Mouse (Mus musculus) right cerebral cortex, postnatal 10 days (tissue): ENCODE measurements around the gene Fntb.

Experiments used
- DNase-seq, 2 experiments: peaks; one replicate each; pipeline ENCODE4 v3.0.0; 2021; ENCODE audit warnings: low spot score in 2 of 2

Gene Fntb

DNA sequence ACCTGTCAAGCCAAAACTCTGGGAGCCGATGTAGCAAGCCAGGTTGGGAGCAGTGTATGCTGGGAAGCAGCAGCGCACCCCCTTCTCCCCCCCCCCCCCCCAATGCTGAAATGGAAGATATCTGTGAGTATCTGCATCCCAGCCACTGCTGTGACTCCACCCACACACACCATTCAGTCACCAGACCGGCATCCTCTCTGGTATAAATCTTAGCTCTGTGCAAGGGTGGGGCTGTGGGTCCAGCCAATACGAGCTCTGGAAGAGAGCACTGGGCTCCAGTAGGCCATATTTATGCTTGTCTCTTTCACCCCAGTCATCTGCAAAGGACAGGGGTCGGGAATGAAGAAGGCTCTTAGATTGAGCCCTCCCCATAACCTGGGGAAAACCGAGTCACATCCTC, 155.0 kb downstream of the Fntb start:
- no peak for DNase-seq

DNA sequence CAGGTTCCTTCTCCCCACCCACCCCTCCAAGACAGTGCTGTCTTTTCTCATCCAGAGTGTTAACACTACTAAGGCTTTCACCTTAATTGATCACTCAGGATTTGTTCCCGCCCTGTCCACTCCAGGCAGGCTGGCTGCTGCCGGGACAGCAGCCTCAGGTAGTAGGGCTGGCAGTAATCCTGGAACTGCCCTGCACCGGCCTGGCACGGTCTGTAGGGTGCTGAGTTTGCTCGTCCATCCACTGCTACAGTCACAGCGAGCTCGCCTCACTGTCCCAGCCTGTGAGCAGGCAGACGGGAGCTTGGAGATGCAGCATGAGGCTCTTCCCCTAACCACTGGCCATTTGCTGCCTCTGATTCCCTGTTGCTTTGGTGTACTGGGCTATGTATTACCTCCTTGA, 155.6 kb downstream of the Fntb start:
- no peak for DNase-seq

DNA sequence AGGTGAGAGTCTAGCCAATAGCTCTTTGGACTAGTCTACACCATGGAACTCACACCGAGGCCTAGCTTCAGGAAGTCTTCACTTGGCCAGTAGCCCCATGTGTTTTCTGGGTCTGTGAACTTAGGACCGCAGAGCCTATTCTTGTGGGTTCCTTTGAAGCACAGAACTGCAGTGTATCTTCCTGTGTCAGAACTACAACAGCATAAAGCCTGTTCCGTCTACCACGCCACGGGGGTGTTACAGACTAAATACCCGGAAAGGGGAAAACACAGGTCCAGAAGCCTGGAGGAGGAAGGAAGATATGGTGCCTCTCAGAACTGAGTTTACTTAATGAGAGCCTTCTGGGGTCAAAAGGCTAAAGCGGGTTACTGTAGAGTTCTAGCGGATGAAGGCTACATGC, 157.7 kb downstream of the Fntb start:
- DNase-seq = no peak

DNA sequence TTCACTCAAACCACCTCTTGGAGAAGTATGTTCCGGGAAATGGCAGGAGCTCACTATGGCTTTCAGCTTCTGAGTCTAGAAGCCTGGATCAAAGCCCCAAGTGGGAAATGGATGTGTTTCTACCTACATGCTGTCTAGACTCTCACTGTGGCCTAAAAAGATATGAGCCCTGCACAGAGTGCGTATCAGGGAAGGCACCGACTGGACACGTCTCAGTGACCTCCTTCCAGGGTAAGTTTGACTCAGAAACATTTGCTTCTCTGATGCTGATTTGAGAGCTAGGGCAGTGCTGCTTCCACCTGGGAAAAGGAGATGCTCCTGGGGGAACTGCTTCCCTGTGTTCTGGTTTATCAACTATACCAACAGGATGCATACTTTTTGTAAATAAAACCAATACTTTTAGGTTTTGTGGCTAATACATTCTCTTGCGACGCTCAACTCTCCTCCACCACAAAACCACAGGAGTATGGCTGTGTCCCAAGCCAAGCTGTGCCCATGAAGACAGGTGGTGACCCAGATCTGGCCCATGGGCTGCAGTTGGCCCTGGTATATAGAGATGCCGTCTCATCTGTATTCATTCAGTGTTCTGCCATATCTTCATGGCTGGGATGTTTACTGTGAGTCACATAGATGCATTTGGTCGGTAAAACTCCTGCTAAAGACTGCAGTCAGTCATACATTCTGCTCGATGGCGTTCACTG, 159.7 kb downstream of the Fntb start:
- DNase-seq = no peak

DNA sequence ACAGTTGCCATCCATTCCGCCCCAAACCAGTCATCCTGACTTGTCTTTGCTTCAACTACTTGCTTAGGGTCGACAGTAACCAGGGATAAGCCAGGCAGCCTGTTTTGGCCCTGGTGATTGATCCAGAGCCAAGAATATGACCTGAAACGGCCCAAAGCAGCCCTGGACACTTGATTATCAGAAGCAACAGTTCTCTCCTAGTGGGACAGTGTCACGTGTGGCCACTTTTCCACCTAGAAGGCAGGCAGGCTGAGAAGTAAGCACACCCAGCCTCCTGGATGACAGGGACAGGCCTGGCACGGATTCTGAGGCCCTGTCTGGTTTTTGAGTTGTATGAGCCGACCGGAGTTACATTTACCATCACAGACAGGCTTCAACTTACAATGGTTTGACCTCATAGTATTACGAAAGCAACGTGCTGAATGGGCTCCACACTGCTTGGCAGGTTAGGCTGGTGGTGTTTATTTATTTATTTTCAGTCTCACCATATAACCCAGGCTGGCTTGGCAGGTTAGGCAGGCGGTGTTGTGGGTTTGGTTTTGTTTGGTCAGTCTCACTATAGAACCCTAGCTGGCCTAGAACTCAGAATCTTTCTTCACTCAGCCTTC, 161.1 kb downstream of the Fntb start:
- no peak for DNase-seq

DNA sequence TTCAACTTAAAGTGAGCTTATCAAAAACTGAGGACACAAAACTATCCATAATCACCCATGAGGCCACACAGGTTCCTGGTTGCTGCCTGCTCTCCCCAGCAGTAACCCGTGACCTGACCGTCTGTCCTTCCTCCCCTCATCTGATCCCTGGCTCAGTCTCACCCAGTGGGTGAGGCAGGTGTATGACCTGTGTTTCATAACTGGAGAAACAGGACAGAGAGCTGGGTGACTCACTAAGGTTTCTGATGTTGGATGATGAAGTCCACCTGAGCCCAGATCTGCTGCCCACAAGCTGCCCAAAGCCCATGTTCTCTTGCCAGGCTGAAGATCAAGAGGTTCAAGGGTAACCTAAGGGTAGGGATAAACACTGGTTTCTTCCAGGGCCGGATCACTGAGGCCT, 161.6 kb downstream of the Fntb start:
- no peak for DNase-seq

DNA sequence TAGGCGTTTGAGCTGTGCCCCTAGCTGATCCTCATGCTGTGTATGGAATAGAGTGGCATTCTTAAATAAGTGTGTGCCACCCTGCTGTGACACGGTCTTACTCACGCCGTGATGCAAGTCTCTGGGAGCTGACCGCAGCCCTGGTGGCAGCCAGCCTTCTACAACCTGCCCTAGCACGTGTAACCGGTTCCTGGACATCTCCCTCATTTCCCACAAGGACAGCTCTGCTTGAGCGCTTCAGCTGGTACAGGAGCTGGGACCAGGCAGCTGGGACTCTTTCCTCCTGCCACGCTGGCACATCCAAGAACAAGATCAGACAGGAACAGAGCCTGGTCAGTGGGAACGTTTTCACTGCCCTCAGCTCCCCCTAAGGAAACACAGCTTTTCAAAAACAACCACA, 162.2 kb downstream of the Fntb start:
- no peak for DNase-seq

DNA sequence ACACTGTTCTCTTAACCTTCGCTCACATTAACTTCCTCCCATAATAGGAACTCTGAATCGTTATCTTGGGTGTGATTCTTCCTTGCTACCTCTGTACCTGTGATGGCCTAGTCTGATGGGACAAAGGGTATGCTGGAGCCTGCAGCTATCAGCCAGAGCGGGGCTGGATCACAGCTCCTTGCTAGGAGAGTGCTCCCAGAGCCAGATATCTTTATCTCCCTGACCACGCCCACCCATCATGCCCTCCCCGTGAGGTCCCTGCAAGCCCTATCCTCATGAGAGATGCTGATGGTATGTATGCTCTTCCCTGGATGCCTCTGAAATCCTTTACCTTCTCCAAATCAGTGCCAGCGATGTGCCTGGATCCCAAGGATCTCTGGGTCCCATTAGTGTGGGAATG, 164.8 kb downstream of the Fntb start:
- no peak for DNase-seq

DNA sequence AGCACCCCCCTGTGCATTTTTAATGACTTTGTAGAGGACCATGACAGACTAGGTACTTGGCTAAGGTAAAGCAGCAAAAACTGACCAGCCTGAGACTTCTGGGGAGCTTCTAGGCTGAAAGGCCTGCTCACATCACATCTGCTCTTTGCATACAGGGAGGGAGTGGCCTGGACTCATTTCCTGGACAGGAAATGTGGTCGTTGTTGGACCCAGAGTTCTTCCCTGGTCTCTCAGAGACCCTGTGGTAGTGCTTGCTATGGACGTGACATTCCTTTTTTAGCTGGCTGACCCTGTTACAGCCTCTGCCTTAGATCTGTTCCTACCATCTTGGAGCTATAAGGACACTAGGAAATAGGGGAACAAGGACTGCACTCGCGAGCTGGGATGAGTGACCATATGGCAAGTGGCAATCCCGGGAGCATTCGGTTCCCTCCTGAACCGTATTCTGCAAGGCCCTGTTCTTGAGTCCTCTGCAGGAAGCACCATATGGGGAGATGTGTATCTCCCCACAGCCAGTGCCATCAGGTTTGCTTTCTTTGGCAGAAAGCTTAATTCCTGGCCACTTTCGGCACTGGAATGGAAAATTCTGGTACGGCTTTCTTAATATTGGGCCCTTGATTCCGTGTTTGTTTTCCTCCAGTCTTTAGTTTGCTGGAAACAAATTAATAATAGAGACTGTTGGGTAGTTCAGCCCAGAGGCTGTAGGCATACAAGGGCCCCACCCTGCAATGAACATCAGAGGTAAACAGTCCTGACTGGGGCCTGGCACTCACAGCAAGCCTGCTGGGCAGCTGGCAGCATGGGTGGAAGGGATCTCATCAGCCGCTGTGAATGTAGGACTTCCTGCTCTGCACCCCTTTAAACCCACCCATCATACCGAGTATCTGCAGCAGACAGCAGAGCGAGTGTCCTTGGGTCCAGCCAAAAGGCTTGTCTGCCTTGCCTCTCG, 166.6 kb downstream of the Fntb start:
- no peak for DNase-seq

DNA sequence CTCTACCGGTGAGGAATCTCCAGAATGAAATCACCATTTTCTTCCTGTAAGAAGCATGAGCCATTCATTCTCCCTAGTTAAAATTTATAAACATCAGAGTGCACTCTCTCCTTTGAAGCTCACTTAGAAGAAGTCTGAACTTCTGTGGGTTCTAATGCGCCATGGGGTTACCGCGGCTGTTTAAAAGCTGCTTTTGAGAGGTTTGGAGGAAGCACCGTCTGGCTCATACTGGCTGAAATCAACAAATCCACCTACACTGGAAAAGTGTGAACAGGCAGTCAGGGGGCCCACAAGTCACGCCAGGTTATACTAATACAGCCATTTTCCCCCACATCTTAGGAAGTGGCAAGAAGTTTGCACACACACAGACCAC, 167.3 kb downstream of the Fntb start:
- no peak for DNase-seq

DNA sequence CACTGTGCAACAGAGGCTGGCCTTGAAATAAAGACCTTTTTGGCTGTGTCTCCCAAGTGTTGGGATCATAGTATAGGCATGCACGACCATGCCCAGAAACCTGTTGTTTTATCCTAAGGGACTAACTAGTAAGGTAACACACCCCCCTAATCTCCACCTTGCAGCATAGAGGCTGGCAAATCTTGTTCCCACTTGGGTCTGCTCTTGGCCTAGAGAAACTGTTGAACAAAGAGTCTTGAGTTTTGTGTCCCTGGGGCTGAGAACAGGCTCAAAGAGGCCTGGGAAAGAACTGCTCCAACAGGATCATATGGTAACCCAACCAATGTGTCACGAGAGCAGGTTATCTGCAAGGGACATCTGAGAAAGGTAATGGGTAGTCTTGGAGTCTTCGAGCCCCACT, 169.0 kb downstream of the Fntb start:
- DNase-seq = no peak

DNA sequence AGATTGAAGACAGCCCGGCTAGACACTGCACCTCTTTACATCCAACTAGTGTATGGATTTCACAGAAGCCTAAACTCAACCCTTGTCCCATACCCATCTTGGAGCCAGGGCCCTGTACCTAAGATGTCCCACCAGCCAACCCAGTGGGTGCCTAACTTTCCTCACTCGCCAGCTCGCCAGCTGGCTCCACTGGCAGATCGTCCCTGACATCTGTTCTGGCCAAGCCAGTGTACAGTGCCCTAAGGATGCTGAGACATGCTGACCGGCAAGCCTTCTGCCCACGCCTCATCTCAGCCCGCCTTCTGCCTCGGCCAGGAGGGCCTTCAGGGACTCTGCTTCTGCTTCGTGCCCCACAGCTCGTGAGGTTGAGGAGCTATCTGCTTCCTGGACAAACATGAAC, 170.8 kb downstream of the Fntb start:
- DNase-seq = no peak

DNA sequence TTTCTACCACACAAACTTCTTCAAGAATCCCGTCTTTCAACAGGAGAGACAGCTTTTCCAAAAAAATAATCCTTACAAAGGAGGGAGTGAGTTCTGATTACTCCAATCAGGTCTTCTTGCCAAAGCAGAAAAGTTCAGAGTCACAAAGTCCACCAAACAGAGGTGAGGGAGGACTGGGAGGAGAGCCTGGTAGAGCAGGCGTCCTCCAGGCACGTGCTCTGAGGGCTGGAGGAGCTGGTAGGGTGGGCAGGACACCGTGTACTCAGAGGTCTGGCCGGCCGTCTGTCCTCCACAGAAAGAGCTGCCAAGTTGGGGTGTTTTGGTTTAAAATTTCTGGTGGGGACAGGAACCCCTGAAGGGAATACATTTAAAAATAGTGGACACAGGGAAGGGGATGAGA, 172.6 kb downstream of the Fntb start:
- DNase-seq = no peak

DNA sequence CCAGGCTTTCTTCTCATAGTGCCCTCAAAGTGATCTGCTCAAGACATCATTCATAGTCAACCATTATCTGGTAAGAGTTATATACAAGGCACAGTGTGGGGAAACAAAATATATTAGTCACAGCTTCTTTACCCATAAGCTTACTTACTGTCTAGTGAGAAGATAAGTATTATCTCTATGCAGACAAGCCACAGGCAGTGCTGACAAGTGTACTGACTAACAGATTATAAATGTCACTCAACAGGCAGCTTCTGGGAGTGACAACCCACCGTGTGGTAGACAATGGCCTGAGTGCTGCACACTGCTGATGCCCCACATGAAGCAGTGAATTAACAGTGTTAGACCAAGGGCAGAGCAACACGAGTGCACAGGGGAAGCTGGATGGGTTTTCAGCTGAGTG, 176.1 kb downstream of the Fntb start:
- DNase-seq = no peak

DNA sequence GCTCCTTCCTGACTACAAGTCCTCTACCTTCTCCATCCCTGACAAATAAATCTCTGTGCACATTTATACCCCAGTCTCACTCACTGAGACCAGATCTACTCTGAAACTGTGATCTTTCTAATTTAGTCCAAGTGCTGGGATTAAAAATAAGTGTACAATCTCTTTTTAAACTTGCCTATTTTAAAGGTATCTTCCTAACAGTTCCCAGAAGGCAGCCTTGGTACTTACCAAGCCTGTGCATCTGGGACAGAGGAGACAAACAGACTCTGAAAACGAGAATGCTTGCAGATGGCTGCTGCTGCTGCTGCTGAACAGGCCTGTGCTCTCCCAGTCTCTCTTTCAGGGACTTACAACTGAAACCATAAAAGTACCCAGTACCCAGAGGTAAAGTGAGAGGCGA, 177.1 kb downstream of the Fntb start:
- no peak for DNase-seq

DNA sequence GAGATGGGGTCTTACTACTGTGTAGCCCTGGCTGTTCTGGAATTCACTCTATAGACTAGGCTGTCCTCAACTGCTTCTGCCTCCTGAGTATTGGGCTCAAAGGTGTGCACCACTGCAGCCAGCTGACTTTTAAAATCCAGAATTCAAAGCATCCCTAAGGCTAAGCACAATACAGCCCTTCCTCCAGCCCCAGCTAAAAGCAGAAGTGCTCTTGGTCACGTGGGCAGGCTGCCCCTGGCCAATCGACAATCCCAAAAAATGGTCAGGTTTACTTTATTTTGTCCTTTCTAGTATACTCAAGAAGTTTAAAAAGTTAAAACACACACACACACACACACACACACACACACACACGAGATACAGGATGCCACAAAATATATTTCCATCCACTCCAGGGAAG, 177.7 kb downstream of the Fntb start:
- DNase-seq = no peak

DNA sequence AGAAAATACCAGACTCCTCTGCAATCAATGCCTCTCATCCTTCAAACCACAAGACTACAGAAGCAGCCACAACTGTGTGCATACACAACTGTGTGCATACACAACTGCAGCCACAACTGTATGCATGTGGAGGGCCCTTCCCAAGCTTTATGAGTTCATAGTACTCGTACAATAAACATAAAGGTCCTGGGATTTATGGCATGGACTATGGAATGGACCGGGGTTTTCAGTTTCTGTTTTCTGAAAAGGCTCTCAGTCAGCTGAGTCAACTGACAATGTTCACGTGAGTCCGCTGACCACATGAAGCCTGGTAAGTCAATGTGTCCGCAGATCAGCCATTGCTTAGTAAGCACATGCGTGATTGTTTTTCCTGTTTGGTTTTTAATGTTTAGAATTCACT, 178.1 kb downstream of the Fntb start:
- no peak for DNase-seq

DNA sequence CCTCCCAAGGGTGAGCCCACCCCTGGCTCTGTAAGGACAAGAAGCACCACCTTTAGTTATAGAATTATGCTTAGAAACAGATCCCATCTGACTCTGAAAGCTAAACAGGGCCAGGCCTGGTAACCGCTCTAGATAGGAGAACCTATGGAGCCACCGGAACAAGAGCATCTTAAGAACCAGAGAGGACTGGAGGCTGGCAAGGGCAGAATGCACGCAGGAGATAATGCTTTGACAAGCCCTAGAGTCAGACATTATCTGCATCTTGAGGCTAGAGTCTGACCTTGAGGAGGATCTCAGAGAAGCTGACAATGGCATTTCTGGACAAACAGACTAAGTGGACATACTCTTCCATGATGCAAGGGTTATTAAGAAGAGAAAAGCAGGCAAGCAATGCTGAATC, 182.1 kb downstream of the Fntb start:
- DNase-seq = no peak

DNA sequence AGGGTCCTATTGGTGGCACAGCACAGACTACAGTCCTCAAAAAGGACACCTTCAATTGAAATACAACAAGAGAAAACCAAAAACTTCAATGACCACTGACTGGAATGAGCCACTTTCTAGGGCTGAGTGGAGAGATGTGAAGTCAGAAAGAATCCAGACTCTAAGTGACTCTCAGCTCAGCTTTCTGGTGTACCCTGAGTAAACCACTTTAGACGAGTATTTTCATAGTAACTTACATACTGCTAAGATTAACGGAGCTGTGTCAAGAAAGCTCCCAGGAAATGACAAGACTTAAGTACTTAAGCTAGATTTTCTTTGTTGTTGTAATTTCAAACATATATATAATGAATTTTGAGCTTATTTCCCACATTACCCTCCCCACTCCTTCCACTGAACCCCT, 182.8 kb downstream of the Fntb start:
- DNase-seq = no peak

DNA sequence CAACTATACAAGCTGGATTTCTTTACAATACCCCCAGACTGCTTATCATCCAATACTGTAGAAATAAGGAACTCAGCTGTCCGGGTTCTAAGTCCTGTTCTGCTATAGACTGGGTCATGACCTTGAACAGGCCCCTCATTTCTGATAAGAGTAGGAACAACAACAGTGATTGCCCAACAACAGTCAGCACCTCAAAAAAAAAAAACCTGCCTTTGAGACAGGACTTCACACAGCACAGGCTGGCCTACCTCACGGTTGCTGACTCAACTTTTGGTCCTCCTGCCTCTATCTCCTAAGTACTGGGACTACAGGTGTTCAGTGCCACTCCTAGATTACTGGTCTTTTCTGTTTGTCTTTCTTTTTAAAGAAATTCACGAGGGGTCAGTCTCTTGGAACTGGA, 183.4 kb downstream of the Fntb start:
- DNase-seq = no peak

DNA sequence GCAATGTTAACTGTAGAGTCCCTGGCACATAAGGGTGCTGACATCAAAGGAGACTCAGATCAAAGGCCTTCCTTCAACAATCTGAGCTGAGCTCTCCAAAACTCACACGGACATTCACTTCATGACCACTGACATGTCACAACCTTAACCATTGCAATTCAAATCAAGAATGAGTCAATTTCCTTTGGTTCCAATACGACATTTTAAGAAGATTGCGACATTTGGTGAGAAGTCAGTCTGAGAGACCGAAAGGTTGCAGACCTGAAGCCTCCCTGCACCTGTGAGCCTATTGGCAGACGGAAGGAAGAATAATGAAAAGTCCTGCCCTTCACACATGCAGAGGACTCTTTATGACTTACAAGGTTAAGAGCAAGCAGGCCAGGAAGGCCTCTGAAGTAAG, 184.9 kb downstream of the Fntb start:
- no peak for DNase-seq

DNA sequence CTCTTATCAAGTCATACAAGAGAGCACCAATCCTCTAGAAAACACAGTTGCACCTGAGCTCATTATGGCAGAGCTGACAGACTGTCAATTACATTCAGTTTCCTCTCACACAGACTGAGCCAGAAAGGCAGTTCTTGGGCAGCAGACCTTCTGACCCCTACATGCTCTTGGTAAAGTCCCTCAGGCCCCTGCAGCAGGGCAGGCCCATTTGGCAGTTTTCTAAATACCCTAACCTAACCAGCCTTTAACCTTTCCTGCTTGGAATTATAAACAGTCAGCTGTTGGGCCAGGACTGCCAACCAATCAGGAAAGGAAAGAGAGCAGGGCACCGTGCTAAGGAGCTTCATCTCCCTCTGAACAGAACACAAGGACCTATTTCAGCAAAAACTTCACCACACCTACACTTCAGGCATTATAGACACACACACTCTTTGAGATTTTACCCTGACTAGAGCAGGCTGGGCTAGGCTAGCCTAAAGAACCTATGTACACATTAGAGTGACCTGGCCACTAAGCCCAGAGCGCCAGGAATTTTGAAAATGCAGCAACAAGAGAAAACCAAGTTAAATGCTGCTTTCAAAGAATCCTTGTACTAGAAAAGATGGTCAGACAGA, 188.5 kb downstream of the Fntb start:
- no peak for DNase-seq
